Mouse (Mus musculus) E14TG2a.4 (cell line): ENCODE results near the gene Tjp2.

Experiments used
- CTCF ChIP-seq: conservative IDR thresholded peaks from 2 replicates; pipeline ENCODE4 v1.5.1; 2014; ENCODE audit warnings: low read length
- NANOG ChIP-seq: IDR thresholded peaks from 2 replicates; pipeline ENCODE4 v1.6.1; 2014; ENCODE audit warnings: borderline replicate concordance, low read length, mixed read lengths
- POU5F1 ChIP-seq: IDR thresholded peaks from 2 replicates; pipeline ENCODE4 v1.6.1; 2014; ENCODE audit warnings: low read length, borderline replicate concordance

DNA sequence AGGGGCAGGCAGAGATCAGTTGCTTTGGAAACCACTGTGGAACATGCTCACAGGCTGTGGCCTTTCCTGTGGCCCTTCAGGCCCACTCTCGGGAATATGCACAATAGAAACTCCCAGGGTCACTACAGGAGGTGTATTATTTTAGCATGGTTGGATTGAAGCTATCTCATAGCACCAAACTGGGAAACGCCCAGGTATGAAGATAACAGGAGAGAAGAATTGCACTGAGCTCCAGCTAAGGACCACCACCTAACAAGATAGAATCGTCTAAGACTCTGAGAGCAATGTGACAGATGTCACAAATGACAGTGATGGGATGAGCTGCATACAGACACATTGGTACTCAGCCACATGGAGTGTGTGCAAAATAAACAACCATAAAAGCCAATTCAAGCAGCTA lies 49.5 kb upstream of the Tjp2 start:
- TF ChIP-seq CTCF (no peak), POU5F1 (no peak), NANOG (no peak)
